Mouse (Mus musculus): ENCODE results near the gene Cyb5d1. TPM values are rescaled to one million over a fixed set of nuclear protein-coding genes. Genes with fewer than 3 reads are reported as not detected.

Gene Cyb5d1
- polyA plus RNA-seq, 1 experiment: 5.1 TPM

DNA sequence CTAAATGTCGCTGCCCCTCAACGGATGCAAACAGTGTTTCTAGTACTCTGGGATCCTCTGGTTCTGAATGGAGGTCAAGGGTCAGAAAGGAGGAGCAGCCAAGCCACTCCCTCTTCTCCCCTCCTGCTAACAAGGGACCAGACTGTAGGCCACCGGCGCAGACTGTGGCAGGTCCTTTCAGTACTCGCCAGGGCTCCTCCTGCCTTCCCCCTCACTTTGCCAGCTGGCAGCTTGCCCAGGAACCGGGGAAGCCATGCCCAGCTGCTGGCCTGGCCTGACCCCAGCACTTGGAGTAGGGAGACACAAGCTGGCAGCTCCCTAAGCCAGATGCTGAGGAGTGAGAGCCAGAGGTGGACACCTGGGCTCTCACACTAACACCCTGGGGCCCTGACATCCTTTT is 30.5 kb downstream of the Cyb5d1 start:
- no peak overlapping the region for H3K4me3 ChIP-seq (replicated peaks; ENCODE audit: control insufficient read depth, low read depth, low read length)
- 17% methylated on average over 6 of the region's 6 CpGs for WGBS
- H3K4me1 ChIP-seq (ENCODE audit: control insufficient read depth, insufficient read depth, low read length): peaks cover 2% of the 10 kb centered on the region; the same call in 1 of the 2 replicates
- no peak for TF ChIP-seq CTCF (IDR thresholded peaks at IDR 0.05; ENCODE audit: control insufficient read depth, insufficient read depth, low read length)
- TF ChIP-seq POLR2A (IDR thresholded peaks at IDR 0.05; ENCODE audit: borderline replicate concordance, control insufficient read depth, low read depth, low read length): no peak
- no peak overlapping the region; the same call in 1 of the 2 replicates for H3K27ac ChIP-seq (ENCODE audit: control insufficient read depth, insufficient read depth, low read depth, low read length, poor library complexity)

GRCm38 (mm10) chr11:69364376-69364775 is 31.1 kb downstream of the Cyb5d1 start:
- TF ChIP-seq CTCF (IDR thresholded peaks at IDR 0.05; ENCODE audit: control insufficient read depth, insufficient read depth, low read length) (no peak), POLR2A (IDR thresholded peaks at IDR 0.05; ENCODE audit: borderline replicate concordance, control insufficient read depth, low read depth, low read length) (no peak)
- H3K4me1 ChIP-seq (ENCODE audit: control insufficient read depth, insufficient read depth, low read length): peaks cover 2% of the 10 kb centered on the region; the same call in 1 of the 2 replicates
- WGBS: 63% methylated on average over 8 of the region's 8 CpGs
- H3K4me3 ChIP-seq (replicated peaks; ENCODE audit: control insufficient read depth, low read depth, low read length): no peak overlapping the region
- H3K27ac ChIP-seq (ENCODE audit: control insufficient read depth, insufficient read depth, low read depth, low read length, poor library complexity): no peak overlapping the region

DNA sequence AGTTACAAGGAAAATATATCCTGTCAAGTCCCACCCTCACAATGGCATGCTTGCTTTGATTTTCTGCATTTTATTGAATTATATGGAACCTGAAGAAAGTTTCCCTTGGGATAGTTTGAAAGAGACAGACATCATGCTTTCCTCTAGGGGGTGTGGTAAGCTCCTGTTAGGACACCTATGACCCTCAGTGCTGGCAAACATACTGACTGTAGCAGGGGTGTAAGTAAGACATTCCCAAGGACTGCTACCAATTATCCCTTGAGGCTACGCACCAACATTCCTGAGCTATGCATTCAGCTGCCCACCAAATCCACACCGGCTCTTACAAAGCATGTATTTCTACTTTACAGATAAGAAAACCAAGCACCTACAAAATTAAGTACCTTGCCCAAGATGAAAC is 33.0 kb downstream of the Cyb5d1 start:
- WGBS: 94% methylated on average over 2 of the region's 2 CpGs
- TF ChIP-seq CTCF (IDR thresholded peaks at IDR 0.05; ENCODE audit: control insufficient read depth, insufficient read depth, low read length): no peak
- TF ChIP-seq POLR2A (IDR thresholded peaks at IDR 0.05; ENCODE audit: borderline replicate concordance, control insufficient read depth, low read depth, low read length): no peak

GRCm38 (mm10) chr11:69362021-69362420 is 33.4 kb downstream of the Cyb5d1 start:
- Histone ChIP-seq H3K27ac (ENCODE audit: control insufficient read depth, insufficient read depth, low read depth, low read length, poor library complexity) (no peak overlapping the region), H3K4me1 (ENCODE audit: control insufficient read depth, insufficient read depth, low read length) (no peaks in the 10 kb centered on the region), H3K4me3 (replicated peaks; ENCODE audit: control insufficient read depth, low read depth, low read length) (no peak overlapping the region)
- 91% methylated on average over 7 of the region's 7 CpGs for WGBS
- no peak for TF ChIP-seq POLR2A (IDR thresholded peaks at IDR 0.05; ENCODE audit: borderline replicate concordance, control insufficient read depth, low read depth, low read length)
- no peak for TF ChIP-seq CTCF (IDR thresholded peaks at IDR 0.05; ENCODE audit: control insufficient read depth, insufficient read depth, low read length)

More for the DNA sequence above, 33.0 kb downstream of the Cyb5d1 start:
- no peak overlapping the region for H3K27ac ChIP-seq (ENCODE audit: control insufficient read depth, insufficient read depth, low read depth, low read length, poor library complexity)
- H3K4me3 ChIP-seq (replicated peaks; ENCODE audit: control insufficient read depth, low read depth, low read length): no peak overlapping the region
- H3K4me1 ChIP-seq (ENCODE audit: control insufficient read depth, insufficient read depth, low read length): no peaks in the 10 kb centered on the region

DNA sequence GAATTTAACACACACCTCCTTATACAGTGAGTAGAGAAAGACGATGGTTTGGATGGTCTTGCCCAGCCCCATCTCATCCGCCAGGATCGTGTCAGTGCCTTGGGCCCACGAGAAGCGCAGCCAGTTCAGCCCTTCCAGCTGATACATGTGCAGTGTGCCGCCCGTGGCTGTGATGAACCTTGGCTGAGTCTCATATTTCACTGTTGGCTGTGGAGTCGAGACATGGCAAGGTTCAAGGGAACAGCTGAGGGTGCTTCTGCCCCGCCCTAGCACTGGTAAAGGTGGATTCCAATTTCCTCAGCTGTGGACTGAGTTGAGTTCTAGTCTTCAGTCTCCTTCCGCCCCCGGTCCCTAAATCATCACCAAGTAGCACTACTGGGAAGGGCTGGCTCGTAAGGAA is 37.7 kb downstream of the Cyb5d1 start:
- WGBS: 88% methylated on average over 12 of the region's 12 CpGs
- Histone ChIP-seq H3K4me1 (ENCODE audit: control insufficient read depth, insufficient read depth, low read length) (no peaks in the 10 kb centered on the region), H3K4me3 (replicated peaks; ENCODE audit: control insufficient read depth, low read depth, low read length) (no peak overlapping the region), H3K27ac (ENCODE audit: control insufficient read depth, insufficient read depth, low read depth, low read length, poor library complexity) (no peak overlapping the region)
- no peak for TF ChIP-seq CTCF (IDR thresholded peaks at IDR 0.05; ENCODE audit: control insufficient read depth, insufficient read depth, low read length)
- no peak for TF ChIP-seq POLR2A (IDR thresholded peaks at IDR 0.05; ENCODE audit: borderline replicate concordance, control insufficient read depth, low read depth, low read length)

DNA sequence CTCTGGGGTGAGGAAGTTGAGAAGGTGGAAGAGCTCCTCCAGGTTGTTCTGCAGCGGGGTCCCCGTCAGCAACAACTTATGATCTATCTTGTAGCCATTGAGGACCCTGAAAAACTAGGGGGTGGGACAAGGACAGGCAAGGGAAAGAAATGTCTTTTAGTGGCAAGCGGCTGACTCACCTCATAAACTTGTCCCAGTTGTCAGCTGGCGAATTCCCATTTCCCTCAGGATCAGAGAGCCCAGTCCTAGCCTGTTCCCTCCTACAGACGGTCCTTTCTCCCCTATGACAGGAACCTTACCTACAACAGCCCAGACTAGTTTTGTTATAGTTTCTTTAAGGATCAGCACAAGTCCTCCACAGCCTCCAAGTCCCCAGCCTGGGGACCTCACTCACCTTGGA is 38.9 kb downstream of the Cyb5d1 start:
- Histone ChIP-seq H3K27ac (ENCODE audit: control insufficient read depth, insufficient read depth, low read depth, low read length, poor library complexity) (no peak overlapping the region), H3K4me1 (ENCODE audit: control insufficient read depth, insufficient read depth, low read length) (no peaks in the 10 kb centered on the region), H3K4me3 (replicated peaks; ENCODE audit: control insufficient read depth, low read depth, low read length) (no peak overlapping the region)
- TF ChIP-seq POLR2A (IDR thresholded peaks at IDR 0.05; ENCODE audit: borderline replicate concordance, control insufficient read depth, low read depth, low read length): no peak
- no peak for TF ChIP-seq CTCF (IDR thresholded peaks at IDR 0.05; ENCODE audit: control insufficient read depth, insufficient read depth, low read length)
- 86% methylated on average over 5 of the region's 5 CpGs for WGBS

DNA sequence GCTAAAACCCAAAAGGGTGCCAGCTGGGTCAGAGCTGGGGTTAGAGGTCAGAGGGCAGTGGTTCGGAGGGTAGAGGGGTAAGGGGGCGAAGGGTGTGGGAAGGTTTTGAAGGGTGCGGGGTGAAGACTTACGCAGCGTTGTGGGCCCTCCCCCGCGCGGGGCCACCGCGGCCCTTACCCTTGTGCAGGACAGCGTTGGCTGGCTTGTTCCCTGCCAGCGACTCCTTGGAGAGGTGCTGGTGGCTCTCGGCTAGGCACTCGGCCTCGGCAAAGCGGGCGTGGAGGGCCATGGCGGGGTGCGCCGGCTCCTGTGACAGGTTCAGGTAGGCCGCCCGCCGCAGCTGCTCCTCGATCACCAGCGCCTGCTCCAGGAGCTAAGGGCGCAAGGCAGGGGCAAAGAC is 49.0 kb downstream of the Cyb5d1 start:
- TF ChIP-seq CTCF (IDR thresholded peaks at IDR 0.05; ENCODE audit: control insufficient read depth, insufficient read depth, low read length) (no peak), POLR2A (IDR thresholded peaks at IDR 0.05; ENCODE audit: borderline replicate concordance, control insufficient read depth, low read depth, low read length) (no peak)
- Histone ChIP-seq H3K27ac (ENCODE audit: control insufficient read depth, insufficient read depth, low read depth, low read length, poor library complexity) (no peak overlapping the region), H3K4me1 (ENCODE audit: control insufficient read depth, insufficient read depth, low read length) (no peaks in the 10 kb centered on the region), H3K4me3 (replicated peaks; ENCODE audit: control insufficient read depth, low read depth, low read length) (no peak overlapping the region)
- 96% methylated on average over 26 of the region's 26 CpGs for WGBS

Other genes with a start within 250 kb of the Cyb5d1 start
- not detected in 2 replicates for gene Alox12b, start 238.6 kb downstream of the Cyb5d1 start, polyA plus RNA-seq (2011; ENCODE audit: insufficient read depth, insufficient read length, low replicate concordance, missing spikeins)
- not detected in 2 replicates for gene Alox8, start 197.8 kb downstream of the Cyb5d1 start, polyA plus RNA-seq (2011; ENCODE audit: insufficient read depth, insufficient read length, low replicate concordance, missing spikeins)
- not detected in 2 replicates for gene Gucy2e, start 158.6 kb downstream of the Cyb5d1 start, polyA plus RNA-seq (2011; ENCODE audit: insufficient read depth, insufficient read length, low replicate concordance, missing spikeins)
- gene Cntrob, start 71.9 kb downstream of the Cyb5d1 start, polyA plus RNA-seq (2011; ENCODE audit: insufficient read depth, insufficient read length, low replicate concordance, missing spikeins): 43.7 and 59.8 TPM in 2 replicates
- 50.7 and 71.7 TPM in 2 replicates for gene Trappc1, start 71.7 kb downstream of the Cyb5d1 start, polyA plus RNA-seq (2011; ENCODE audit: insufficient read depth, insufficient read length, low replicate concordance, missing spikeins)
- gene Kcnab3, start 69.4 kb downstream of the Cyb5d1 start, polyA plus RNA-seq (2011; ENCODE audit: insufficient read depth, insufficient read length, low replicate concordance, missing spikeins): not detected in 2 replicates
- 1.7 TPM in 1 of 2 replicates, not detected in the other for gene Rnf227, start 55.2 kb downstream of the Cyb5d1 start, polyA plus RNA-seq (2011; ENCODE audit: insufficient read depth, insufficient read length, low replicate concordance, missing spikeins)
- 49.6 and 54.5 TPM in 2 replicates for gene Chd3, start 26.2 kb downstream of the Cyb5d1 start, polyA plus RNA-seq (2011; ENCODE audit: insufficient read depth, insufficient read length, low replicate concordance, missing spikeins)
- gene Naa38, start 144 bp downstream of the Cyb5d1 start, polyA plus RNA-seq (2011; ENCODE audit: insufficient read depth, insufficient read length, low replicate concordance, missing spikeins): 23.1 and 43.9 TPM in 2 replicates
- gene Tmem88, start 2.6 kb upstream of the Cyb5d1 start, polyA plus RNA-seq (2011; ENCODE audit: insufficient read depth, insufficient read length, low replicate concordance, missing spikeins): 1.6 TPM in 1 of 2 replicates, not detected in the other
- gene Kdm6b, start 18.0 kb upstream of the Cyb5d1 start, polyA plus RNA-seq (2011; ENCODE audit: insufficient read depth, insufficient read length, low replicate concordance, missing spikeins): 13.7 and 29.2 TPM in 2 replicates
- 0.90 and 1.4 TPM in 2 replicates for gene Dnah2, start 153.5 kb upstream of the Cyb5d1 start, polyA plus RNA-seq (2011; ENCODE audit: insufficient read depth, insufficient read length, low replicate concordance, missing spikeins)
- gene Efnb3, start 164.6 kb upstream of the Cyb5d1 start, polyA plus RNA-seq (2011; ENCODE audit: insufficient read depth, insufficient read length, low replicate concordance, missing spikeins): 1.9 and 2.2 TPM in 2 replicates
- 28.1 and 36.2 TPM in 2 replicates for gene Wrap53, start 184.6 kb upstream of the Cyb5d1 start, polyA plus RNA-seq (2011; ENCODE audit: insufficient read depth, insufficient read length, low replicate concordance, missing spikeins)
- gene Trp53, start 184.7 kb upstream of the Cyb5d1 start, polyA plus RNA-seq (2011; ENCODE audit: insufficient read depth, insufficient read length, low replicate concordance, missing spikeins): 34.5 and 71.7 TPM in 2 replicates
- gene Atp1b2, start 210.3 kb upstream of the Cyb5d1 start, polyA plus RNA-seq (2011; ENCODE audit: insufficient read depth, insufficient read length, low replicate concordance, missing spikeins): 12.1 and 16.9 TPM in 2 replicates
- not detected in 2 replicates for gene Shbg, start 222.3 kb upstream of the Cyb5d1 start, polyA plus RNA-seq (2011; ENCODE audit: insufficient read depth, insufficient read length, low replicate concordance, missing spikeins)
- 1.4 and 2.4 TPM in 2 replicates for gene Sat2, start 226.4 kb upstream of the Cyb5d1 start, polyA plus RNA-seq (2011; ENCODE audit: insufficient read depth, insufficient read length, low replicate concordance, missing spikeins)
- gene Fxr2, start 237.4 kb upstream of the Cyb5d1 start, polyA plus RNA-seq (2011; ENCODE audit: insufficient read depth, insufficient read length, low replicate concordance, missing spikeins): 32.3 and 66.3 TPM in 2 replicates

Measured in bone marrow, adult 2 months (tissue).